Mouse (Mus musculus) CH12.LX (cell line): Measurements from ENCODE around the gene Pdgfra. TPM values are rescaled to one million over a fixed set of nuclear protein-coding genes. Genes with fewer than 3 reads are reported as not detected.
A peak's percentile ranks its signal among the peaks of the same experiment; 100 is the strongest.

Source experiments
- DNase-seq: peaks from one replicate; pipeline ENCODE4 v3.0.0-alpha.2; 2013; ENCODE audit errors: extremely low read depth
- H3K27ac ChIP-seq: 2 replicates; pipeline ENCODE4 v1.5.1; 2012; ENCODE audit warnings: low read depth, mild to moderate bottlenecking, control low read depth, moderate library complexity; ENCODE audit not compliant: insufficient read depth
- H3K27me3 ChIP-seq: replicated peaks from 2 replicates; pipeline ENCODE3; 2012; ENCODE audit warnings: inconsistent platforms
- H3K36me3 ChIP-seq, 2 experiments: replicated peaks in 1 of 2; 2 replicates each; pipeline versions ENCODE3 to v1.6.1; 2012; ENCODE audit warnings: inconsistent platforms in 1 of 2, low read length in 1 of 2, mild to moderate bottlenecking in 1 of 2, mixed read lengths in 1 of 2, moderate library complexity in 1 of 2; ENCODE audit not compliant: control insufficient read depth in 1 of 2, insufficient read depth in 1 of 2
- H3K4me1 ChIP-seq, 2 experiments: 2 replicates each; pipeline ENCODE4 v1.6.1; 2012; ENCODE audit warnings: inconsistent platforms in 1 of 2, moderate library complexity in 1 of 2; ENCODE audit not compliant: insufficient read depth in 2 of 2, control insufficient read depth in 1 of 2
- H3K4me2 ChIP-seq: 2 replicates; pipeline ENCODE4 v1.6.1; 2012; ENCODE audit warnings: low read depth, mild to moderate bottlenecking, control low read depth; ENCODE audit not compliant: poor library complexity, insufficient read depth, severe bottlenecking
- H3K4me3 ChIP-seq, 3 experiments: fragments of 150-350 bp in 1 of 3; sonication (generic) in 1 of 3; replicated peaks in 1 of 3; 2 replicates each; pipeline versions ENCODE3 to v1.5.1; 2011 to 2012; ENCODE audit warnings: low read depth in 2 of 3, low read length in 2 of 3, mild to moderate bottlenecking in 2 of 3, moderate library complexity in 2 of 3, control low read depth in 1 of 3, improper control_type of control experiment in 1 of 3, inconsistent platforms in 1 of 3, mixed read lengths in 1 of 3; ENCODE audit not compliant: poor library complexity in 1 of 3
- H3K79me2 ChIP-seq: replicated peaks from 2 replicates; pipeline ENCODE4 v1.6.1; 2012; ENCODE audit warnings: mild to moderate bottlenecking, moderate library complexity; ENCODE audit not compliant: control insufficient read depth, poor library complexity, insufficient read depth, severe bottlenecking; ENCODE audit errors: extremely low read depth
- H3K9ac ChIP-seq: 2 replicates; pipeline ENCODE4 v1.6.1; 2012; ENCODE audit warnings: low read depth, mild to moderate bottlenecking, control low read depth, moderate library complexity; ENCODE audit not compliant: insufficient read depth
- H3K9me3 ChIP-seq: replicated peaks from 2 replicates; pipeline ENCODE3; 2012; ENCODE audit warnings: low read length, inconsistent platforms, mixed read lengths
- CHD2 ChIP-seq: IDR thresholded peaks from 2 replicates; pipeline ENCODE4 v1.6.1; 2011; ENCODE audit warnings: low read length, improper control_type of control experiment
- CTCF ChIP-seq, 2 experiments: IDR thresholded peaks in 1 of 2; conservative IDR thresholded peaks in 1 of 2; 2 replicates each; pipeline ENCODE4 v1.5.1; 2011 to 2012; ENCODE audit warnings: low read depth in 2 of 2, low read length in 2 of 2, improper control_type of control experiment in 1 of 2, inconsistent platforms in 1 of 2, mild to moderate bottlenecking in 1 of 2, moderate library complexity in 1 of 2
- ELF1 ChIP-seq: IDR thresholded peaks from 2 replicates; pipeline ENCODE4 v1.6.1; 2014; ENCODE audit warnings: low read depth, mild to moderate bottlenecking, inconsistent platforms, low read length, improper control_type of control experiment
- EP300 ChIP-seq: IDR thresholded peaks from 2 replicates; pipeline ENCODE4 v1.6.1; 2011; ENCODE audit warnings: low read length, improper control_type of control experiment
- IRF4 ChIP-seq: IDR thresholded peaks from 2 replicates; pipeline ENCODE4 v1.6.1; 2014; ENCODE audit warnings: low read depth, mild to moderate bottlenecking, inconsistent platforms, low read length, improper control_type of control experiment
- JUN ChIP-seq: IDR thresholded peaks from 2 replicates; pipeline ENCODE4 v1.6.1; 2011; ENCODE audit warnings: low read depth, mild to moderate bottlenecking, low read length, improper control_type of control experiment, moderate library complexity; ENCODE audit not compliant: insufficient read depth
- MAFK ChIP-seq: IDR thresholded peaks from 2 replicates; pipeline ENCODE4 v1.6.1; 2011; ENCODE audit warnings: low read length, improper control_type of control experiment; ENCODE audit not compliant: insufficient replicate concordance
- MAX ChIP-seq: IDR thresholded peaks from 2 replicates; pipeline ENCODE4 v1.6.1; 2011; ENCODE audit warnings: low read length, improper control_type of control experiment
- MAZ ChIP-seq: IDR thresholded peaks from 2 replicates; pipeline ENCODE4 v1.6.1; 2012; ENCODE audit warnings: low read depth, mild to moderate bottlenecking, inconsistent platforms, low read length, improper control_type of control experiment, moderate library complexity
- MXI1 ChIP-seq: IDR thresholded peaks from 2 replicates; pipeline ENCODE4 v1.6.1; 2011; ENCODE audit warnings: mild to moderate bottlenecking, low read depth, low read length, improper control_type of control experiment
- POLR2A ChIP-seq: IDR thresholded peaks from 2 replicates; pipeline ENCODE4 v1.6.1; 2011; ENCODE audit warnings: low read depth, mild to moderate bottlenecking, improper control_type of control experiment, low read length
- RAD21 ChIP-seq: IDR thresholded peaks from 2 replicates; pipeline ENCODE4 v1.6.1; 2011; ENCODE audit warnings: low read depth, mild to moderate bottlenecking, low read length, improper control_type of control experiment, moderate library complexity
- SMC3 ChIP-seq: IDR thresholded peaks from 2 replicates; pipeline ENCODE4 v1.6.1; 2011; ENCODE audit warnings: low read depth, low read length, improper control_type of control experiment
- UBTF ChIP-seq: IDR thresholded peaks from 2 replicates; pipeline ENCODE4 v1.6.1; 2012; ENCODE audit warnings: low read depth, mild to moderate bottlenecking, inconsistent platforms, low read length, improper control_type of control experiment, moderate library complexity
- ZC3H11A ChIP-seq: IDR thresholded peaks from 2 replicates; pipeline ENCODE4 v1.6.1; 2012; ENCODE audit warnings: low read depth, mild to moderate bottlenecking, inconsistent platforms, low read length, improper control_type of control experiment
- dilution Hi-C: fragments of 300-500 bp; cut with MboI; formaldehyde crosslinking; loops from 2 replicates; pipeline ENCODE4 v1.14.3; 2020; ENCODE audit warnings: low sequenced_read_pairs; ENCODE audit not compliant: extremely low pct_unique_long_range_greater_than_20kb, extremely low pct_ligation_motif_present
- in situ Hi-C: fragments of 300-500 bp; cut with MboI; formaldehyde crosslinking; loops from 3 replicates; pipeline ENCODE4 v1.14.3; 2019; ENCODE audit warnings: low sequenced_read_pairs, low pct_ligation_motif_present, low pct_unique_long_range_greater_than_20kb, mixed read lengths
- polyA plus RNA-seq: library from polyadenylated mRNA; unstranded; fragments of >175 nt; gene quantifications from 2 replicates; pipeline ENCODE4 v1.2.1, GENCODE M21; 2012; ENCODE audit warnings: low read depth; ENCODE audit not compliant: insufficient read length
- total RNA-seq, 2 experiments: library from RNA; depleted of rRNA; stranded (reverse); fragments of 300-350 nt in 1 of 2; fragments of >200 nt in 1 of 2; gene quantifications; 2 replicates each; pipeline ENCODE4 v1.2.3; 2012 to 2014

Pdgfra gene
- total and polyA plus RNA-seq, 3 experiments = 0.13 to 0.25 (median 0.13) TPM

- Histone ChIP-seq H3K79me2 (no peaks in the 10 kb centered on the region), H3K4me2 (peak overlapping the region; percentile 93), H3K9ac (no peak overlapping the region), H3K36me3 (no peaks in the 10 kb centered on the region), H3K27ac (no peak overlapping the region), H3K4me3 (peak overlapping the region in 1 of 3 experiments; percentile 29), H3K9me3 (peaks cover 11% of the 10 kb centered on the region), H3K27me3 (peaks cover 20% of the 10 kb centered on the region), H3K4me1 (peaks cover 0 to 22% of the 10 kb centered on the region in 2 experiments; a peak in 2 of 4 replicates)
- in situ Hi-C loops = loop anchor here (10.0 to 25.0 kb wide), 5 partner anchors 360 to 1300 kb away; no protein-coding TSS in a partner anchor
- dilution Hi-C loops = no loop called here
- DNase-seq = peak; percentile 21
- TF ChIP-seq ZC3H11A (no peak), POLR2A (no peak), MXI1 (no peak), JUN (no peak), CHD2 (peak; percentile 22; the same call in 1 of the 2 replicates)
Measured at GRCm38 (mm10) chr5:75154621-75155235, 2.6 kb downstream of the Pdgfra start.

- peaks cover 0 to 22% of the 10 kb centered on the region in 2 experiments; a peak in 2 of 4 replicates for H3K4me1 ChIP-seq
- peaks cover 18% of the 10 kb centered on the region for H3K27me3 ChIP-seq
- no peak for DNase-seq
- H3K36me3 ChIP-seq = no peaks in the 10 kb centered on the region
- H3K9me3 ChIP-seq = peaks cover 11% of the 10 kb centered on the region
- peak overlapping the region in 2 of 3 experiments; percentile 43 to 57 for H3K4me3 ChIP-seq
- H3K79me2 ChIP-seq = no peaks in the 10 kb centered on the region
- H3K27ac ChIP-seq = no peak overlapping the region
- dilution Hi-C loops = no loop called here
- in situ Hi-C loops = loop anchor here (10.0 to 25.0 kb wide), 5 partner anchors 360 to 1300 kb away; no protein-coding TSS in a partner anchor
- TF ChIP-seq MAX (no peak), MAZ (no peak), JUN (no peak)
- H3K4me2 ChIP-seq = peak overlapping the region; percentile 78
- H3K9ac ChIP-seq = no peak overlapping the region
Measured at GRCm38 (mm10) chr5:75155281-75155680, 3.2 kb downstream of the Pdgfra start.

GRCm38 (mm10) chr5:75155741-75156553, 3.9 kb downstream of the Pdgfra start:
- in situ Hi-C loops (loop anchor here (10.0 to 25.0 kb wide), 5 partner anchors 361 to 1301 kb away; no protein-coding TSS in a partner anchor), dilution Hi-C loops (no loop called here)
- peak overlapping the region; percentile 82 for H3K4me2 ChIP-seq
- 0 out of 2 replicates have a peak, but pooled peaks have one; percentile 31 for TF ChIP-seq ELF1
- peak; percentile 16; the same call in 1 of the 2 replicates for TF ChIP-seq IRF4
- peak; percentile 71 for TF ChIP-seq SMC3
- peak; percentile 80 for TF ChIP-seq RAD21
- 0 out of 2 replicates have a peak, but pooled peaks have one; percentile 20 for TF ChIP-seq MAZ
- TF ChIP-seq MAFK = no peak
- TF ChIP-seq UBTF = peak; percentile 82
- peak; percentile 27 to 83; a peak in 2 of 4 replicates for TF ChIP-seq CTCF (conservative IDR thresholded peaks at IDR 0.05 in 1 of 2, IDR thresholded peaks at IDR 0.05 in 1 of 2; ENCODE audit: low read depth in 2 of 2, low read length in 2 of 2)
- no peak for TF ChIP-seq EP300
- peaks cover 11% of the 10 kb centered on the region for H3K9me3 ChIP-seq
- DNase-seq = peak; percentile 74
- H3K27ac ChIP-seq = no peak overlapping the region
- H3K4me3 ChIP-seq = peak overlapping the region in 2 of 3 experiments; percentile 43 to 57
- peak overlapping the region; percentile 36; the same call in 1 of the 2 replicates for H3K9ac ChIP-seq
- H3K4me1 ChIP-seq = peaks cover 0 to 22% of the 10 kb centered on the region in 2 experiments; a peak in 2 of 4 replicates
- H3K79me2 ChIP-seq = no peaks in the 10 kb centered on the region
- H3K27me3 ChIP-seq = peaks cover 15% of the 10 kb centered on the region
- no peaks in the 10 kb centered on the region for H3K36me3 ChIP-seq
